Comparison of ENCODE assay signal across 8 mouse cellular contexts in the genomic region with DNA sequence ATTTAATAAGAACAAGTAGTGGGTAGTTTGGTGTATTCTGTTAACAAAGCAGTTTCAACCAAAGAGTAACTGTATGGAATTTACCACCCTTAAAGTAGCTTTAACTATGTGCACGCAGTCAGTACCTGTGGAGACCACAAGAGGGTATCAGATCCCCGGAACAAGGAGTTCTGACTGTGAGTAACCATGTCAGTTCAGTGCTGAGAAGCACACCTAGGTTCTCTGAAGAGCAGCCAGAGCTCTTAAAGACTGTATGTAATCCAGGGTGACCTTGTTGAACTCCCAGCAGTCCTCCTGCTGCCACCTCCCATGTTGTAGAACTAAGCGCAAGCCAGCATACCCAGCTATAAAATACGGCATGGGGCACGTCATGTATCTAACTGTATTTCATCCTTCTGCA. TPM values are rescaled to one million over a fixed set of nuclear protein-coding genes. Genes with fewer than 3 reads are reported as not detected.
DNase-seq lines count a peak whose midpoint lies in the region; ATAC-seq and TF ChIP-seq lines count a peak whose summit lies in the region.

No protein-coding gene starts in this region.

- H3K27me3 ChIP-seq in cerebellum, adult 2 months (ENCODE audit: control insufficient read depth, insufficient read depth, low read length) = no peaks in the 10 kb centered on the region
- no peaks in the 10 kb centered on the region for H3K27me3 ChIP-seq in embryonic facial prominence, embryonic 10.5 days (replicated peaks; ENCODE audit: low read depth, poor library complexity, severe bottlenecking)
- no peaks in the 10 kb centered on the region for H3K27me3 ChIP-seq in heart, embryonic 12.5 days (replicated peaks)
- no peaks in the 10 kb centered on the region for H3K27me3 ChIP-seq in kidney, embryonic 14.5 days (ENCODE audit: control insufficient read depth, insufficient read depth, low read length)
- no peaks in the 10 kb centered on the region for H3K27me3 ChIP-seq in lung, postnatal 0 days (replicated peaks; ENCODE audit: insufficient read depth, low read length)
- H3K27me3 ChIP-seq in small intestine, adult 2 months (ENCODE audit: control insufficient read depth, insufficient read depth, low read length) = no peaks in the 10 kb centered on the region

- peak; percentile 65 for TF ChIP-seq CTCF in cerebellum, adult 2 months (IDR thresholded peaks at IDR 0.05; ENCODE audit: borderline replicate concordance, insufficient read depth, low read depth, low read length)
- TF ChIP-seq CTCF in lung, postnatal 0 days (IDR thresholded peaks at IDR 0.05) = peak; percentile 88
- TF ChIP-seq CTCF in small intestine, adult 2 months (IDR thresholded peaks at IDR 0.05; ENCODE audit: extremely low read depth, insufficient read length, insufficient replicate concordance, low read depth, low read length) = peak; percentile 23; the same call in 1 of the 2 replicates

- no peak overlapping the region for H3K27ac ChIP-seq in cerebellum, adult 2 months (ENCODE audit: insufficient read depth, low read length)
- H3K27ac ChIP-seq in embryonic facial prominence, embryonic 10.5 days (replicated peaks) = no peak overlapping the region
- H3K27ac ChIP-seq in heart, embryonic 12.5 days (ENCODE audit: poor library complexity, severe bottlenecking) = peak overlapping the region; percentile 86
- H3K27ac ChIP-seq in kidney, embryonic 14.5 days (ENCODE audit: low read depth, low read length) = peak overlapping the region; percentile 24; the same call in 1 of the 2 replicates
- H3K27ac ChIP-seq in lung, postnatal 0 days (ENCODE audit: low read length) = peak overlapping the region; percentile 51; the same call in 1 of the 2 replicates
- H3K27ac ChIP-seq in small intestine, adult 2 months (ENCODE audit: insufficient read depth, low read depth, low read length) = no peak overlapping the region

- no peaks in the 10 kb centered on the region; the same call in 1 of the 2 replicates for H3K4me1 ChIP-seq in cerebellum, adult 2 months (ENCODE audit: control insufficient read depth, insufficient read depth, low read length)
- peaks cover 28% of the 10 kb centered on the region for H3K4me1 ChIP-seq in embryonic facial prominence, embryonic 10.5 days
- H3K4me1 ChIP-seq in heart, embryonic 12.5 days (replicated peaks) = peaks cover 28% of the 10 kb centered on the region
- peaks cover 31% of the 10 kb centered on the region for H3K4me1 ChIP-seq in kidney, embryonic 14.5 days (ENCODE audit: control insufficient read depth, insufficient read depth, low read length)
- 0 out of 2 replicates have a peak, but pooled peaks cover 3% of the 10 kb centered on the region for H3K4me1 ChIP-seq in lung, postnatal 0 days (ENCODE audit: insufficient read depth, low read depth, low read length)
- no peaks in the 10 kb centered on the region; the same call in 1 of the 2 replicates for H3K4me1 ChIP-seq in small intestine, adult 2 months (ENCODE audit: control insufficient read depth, insufficient read depth, insufficient read length, low read length)

- no peaks in the 10 kb centered on the region for H3K9me3 ChIP-seq in embryonic facial prominence, embryonic 10.5 days
- H3K9me3 ChIP-seq in heart, embryonic 12.5 days (replicated peaks) = no peaks in the 10 kb centered on the region
- no peaks in the 10 kb centered on the region for H3K9me3 ChIP-seq in kidney, embryonic 14.5 days (ENCODE audit: control insufficient read depth, low read length)
- H3K9me3 ChIP-seq in lung, postnatal 0 days (ENCODE audit: low read length) = no peaks in the 10 kb centered on the region

- H3K4me3 ChIP-seq in cerebellum, adult 2 months (replicated peaks; ENCODE audit: insufficient read depth, low read depth, low read length) = no peak overlapping the region
- peak overlapping the region; percentile 96 for H3K4me3 ChIP-seq in embryonic facial prominence, embryonic 10.5 days
- peak overlapping the region; percentile 34 for H3K4me3 ChIP-seq in heart, embryonic 12.5 days
- 0 out of 2 replicates have a peak overlapping the region, but pooled peaks have one; percentile 94 for H3K4me3 ChIP-seq in kidney, embryonic 14.5 days (ENCODE audit: low read length)
- no peak overlapping the region for H3K4me3 ChIP-seq in lung, postnatal 0 days (ENCODE audit: low read depth, low read length)
- no peak overlapping the region for H3K4me3 ChIP-seq in small intestine, adult 2 months (ENCODE audit: low read depth, low read length)

- WGBS in cerebellum, adult 2 months = 41% methylated on average over 5 of the region's 5 CpGs
- 69% methylated on average over 5 of the region's 5 CpGs for WGBS in embryonic facial prominence, embryonic 10.5 days
- WGBS in heart, embryonic 12.5 days = 57% methylated on average over 5 of the region's 5 CpGs
- 55% methylated on average over 5 of the region's 5 CpGs for WGBS in kidney, embryonic 14.5 days
- WGBS in lung, postnatal 0 days = 30% methylated on average over 5 of the region's 5 CpGs
- 8% methylated on average over 5 of the region's 5 CpGs for WGBS in small intestine, adult 2 months

- DNase-seq in cerebellum, adult 2 months = peak; percentile 53
- peak; percentile 50 for DNase-seq in Muller cell, postnatal 12 days (ENCODE audit: inconsistent ontology term)
- DNase-seq in embryonic facial prominence, embryonic 10.5 days (ENCODE audit: low spot score) = peak; percentile 58
- peak; percentile 88 for DNase-seq in lung, postnatal 0 days (ENCODE audit: low spot score)

- no peak for TF ChIP-seq POLR2A in cerebellum, adult 2 months (IDR thresholded peaks at IDR 0.05; ENCODE audit: borderline replicate concordance, insufficient read depth, low read length)
- TF ChIP-seq POLR2A in small intestine, adult 2 months (IDR thresholded peaks at IDR 0.05; ENCODE audit: low read depth, low read length) = no peak

- peak overlapping the region; percentile 55; the same call in 1 of the 2 replicates for H3K9ac ChIP-seq in heart, embryonic 12.5 days
- no peak overlapping the region for H3K9ac ChIP-seq in kidney, embryonic 14.5 days (ENCODE audit: low read depth, low read length)
- no peak overlapping the region for H3K9ac ChIP-seq in lung, postnatal 0 days (replicated peaks; ENCODE audit: low read depth)

- no peak for TF ChIP-seq EP300 in lung, postnatal 0 days (IDR thresholded peaks at IDR 0.05)

- peaks cover 70% of the 10 kb centered on the region for H3K36me3 ChIP-seq in embryonic facial prominence, embryonic 10.5 days (replicated peaks)
- H3K36me3 ChIP-seq in heart, embryonic 12.5 days = peaks cover 36% of the 10 kb centered on the region
- H3K36me3 ChIP-seq in kidney, embryonic 14.5 days (ENCODE audit: control insufficient read depth, insufficient read depth, low read length) = peaks cover 33% of the 10 kb centered on the region
- peaks cover 15% of the 10 kb centered on the region for H3K36me3 ChIP-seq in lung, postnatal 0 days (ENCODE audit: insufficient read depth, low read length)
- H3K36me3 ChIP-seq in small intestine, adult 2 months (ENCODE audit: control insufficient read depth, insufficient read depth, low read length) = peaks cover 25% of the 10 kb centered on the region

- ATAC-seq in cerebellum, adult (ENCODE audit: insufficient number of reproducible peaks, low FRiP score, low TSS enrichment) = no peak
- ATAC-seq in heart, embryonic 12.5 days (ENCODE audit: insufficient number of reproducible peaks, low FRiP score) = no peak
- 0 out of 2 replicates have a peak, but pooled peaks have one; percentile 7 for ATAC-seq in kidney, embryonic 14.5 days (ENCODE audit: low FRiP score, low TSS enrichment)
- peak; percentile 27 for ATAC-seq in lung, postnatal 0 days

- peak overlapping the region; percentile 88 for H3K4me2 ChIP-seq in heart, embryonic 12.5 days
- H3K4me2 ChIP-seq in kidney, embryonic 14.5 days (replicated peaks; ENCODE audit: low read depth, low read length) = peak overlapping the region; percentile 61
- peak overlapping the region; percentile 39 for H3K4me2 ChIP-seq in lung, postnatal 0 days (replicated peaks; ENCODE audit: low read depth, low read length)

RNA-seq across cellular contexts. Expression of a gene that starts 14.2 kb away (rescaled TPM):
- polyA plus RNA-seq in cerebellum, adult 2 months (2012; rRNA removed) = 47.5 and 49.8 TPM in 2 replicates
- 260 and 265 TPM in 2 replicates for polyA plus RNA-seq in embryonic facial prominence, embryonic 10.5 days (2016; fragmentation: Nextera tagmentation; extraction: Ambion mirVana)
- polyA plus RNA-seq in heart, embryonic 12.5 days (2016; fragmentation: Nextera tagmentation; extraction: Ambion mirVana) = 203 and 212 TPM in 2 replicates
- polyA plus RNA-seq in kidney, embryonic 14.5 days (2014; fragmentation: Nextera tagmentation; extraction: Ambion mirVana) = 293 and 328 TPM in 2 replicates
- polyA plus RNA-seq in lung, postnatal 0 days (2015; fragmentation: Nextera tagmentation; extraction: Ambion mirVana) = 53.3 and 67.4 TPM in 2 replicates
- 18.5 and 29.0 TPM in 2 replicates for polyA plus RNA-seq in small intestine, adult 2 months (2012; rRNA removed)

RNA-seq across cellular contexts. Expression of a gene that starts 43.0 kb away (rescaled TPM):
- 772 and 804 TPM in 2 replicates for polyA plus RNA-seq in cerebellum, adult 2 months (2012; rRNA removed)
- 397 and 400 TPM in 2 replicates for polyA plus RNA-seq in embryonic facial prominence, embryonic 10.5 days (2016; fragmentation: Nextera tagmentation; extraction: Ambion mirVana)
- polyA plus RNA-seq in heart, embryonic 12.5 days (2016; fragmentation: Nextera tagmentation; extraction: Ambion mirVana) = 782 and 785 TPM in 2 replicates
- 544 and 625 TPM in 2 replicates for polyA plus RNA-seq in kidney, embryonic 14.5 days (2014; fragmentation: Nextera tagmentation; extraction: Ambion mirVana)
- polyA plus RNA-seq in lung, postnatal 0 days (2015; fragmentation: Nextera tagmentation; extraction: Ambion mirVana) = 336 and 358 TPM in 2 replicates
- polyA plus RNA-seq in small intestine, adult 2 months (2012; rRNA removed) = 486 and 781 TPM in 2 replicates

Comparison
In these comparisons a context has a peak if more than half of its experiments do, and no peak if none do; other contexts are left out.
1. H3K27ac ChIP-seq: peak in heart, embryonic 12.5 days (single experiment), kidney, embryonic 14.5 days (single experiment) and lung, postnatal 0 days (single experiment); none in cerebellum, adult 2 months (single experiment), embryonic facial prominence, embryonic 10.5 days (single experiment) and small intestine, adult 2 months (single experiment).
2. H3K4me3 ChIP-seq: peak in embryonic facial prominence, embryonic 10.5 days (single experiment), heart, embryonic 12.5 days (single experiment) and kidney, embryonic 14.5 days (single experiment); none in cerebellum, adult 2 months (single experiment), lung, postnatal 0 days (single experiment) and small intestine, adult 2 months (single experiment).
3. CTCF ChIP-seq: peak in every context shown above with its lines; median percentile 88 in lung, postnatal 0 days; 65 in cerebellum, adult 2 months; 23 in small intestine, adult 2 months.
4. ATAC-seq: peak in kidney, embryonic 14.5 days (single experiment) and lung, postnatal 0 days (single experiment); none in cerebellum, adult (single experiment) and heart, embryonic 12.5 days (single experiment).
5. Peak in every context shown above with its lines, with median percentiles within 50 percentile points of each other: DNase-seq and H3K4me2 ChIP-seq.